Mouse (Mus musculus): ENCODE results near the gene Tmem267.
"Not testable (repeated sequence)": the region's sequence is repeated elsewhere in the genome, so short reads cannot be mapped to it uniquely, and the experiment has no call there.

DNA sequence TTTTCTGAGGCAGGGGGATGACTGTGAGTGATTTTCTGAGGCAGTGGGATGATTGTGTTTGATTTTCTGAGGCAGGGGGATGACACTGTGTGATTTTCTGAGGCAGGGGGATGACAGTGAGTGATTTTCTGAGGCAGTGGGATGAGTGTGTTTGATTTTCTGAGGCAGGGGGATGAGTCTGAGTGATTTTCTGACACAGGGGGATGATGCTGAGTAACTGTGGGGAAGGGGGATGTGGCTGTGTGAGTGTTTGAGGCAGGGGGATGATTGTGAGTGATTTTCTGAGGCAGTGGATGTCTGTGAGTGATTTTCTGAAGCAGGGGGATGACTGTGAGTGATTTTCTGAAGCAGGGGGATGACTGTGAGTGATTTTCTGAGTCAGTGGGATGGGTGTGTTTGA, 110.6 kb downstream of the Tmem267 start:
- TF ChIP-seq POLR2A, CTCF (IDR thresholded peaks at IDR 0.05; ENCODE audit: insufficient read depth, low read depth, low read length): not testable (repeated sequence)

Data from olfactory bulb, adult 2 months (tissue).